Mouse (Mus musculus) left cerebral cortex, adult 11 months (tissue): ENCODE measurements around the gene Slc12a9.
A peak's percentile ranks its signal among the peaks of the same experiment; 100 is the strongest.

Source experiments
- DNase-seq: peaks from one replicate; pipeline ENCODE4 v3.0.0; 2022; ENCODE audit warnings: low spot score

Gene Slc12a9

DNA sequence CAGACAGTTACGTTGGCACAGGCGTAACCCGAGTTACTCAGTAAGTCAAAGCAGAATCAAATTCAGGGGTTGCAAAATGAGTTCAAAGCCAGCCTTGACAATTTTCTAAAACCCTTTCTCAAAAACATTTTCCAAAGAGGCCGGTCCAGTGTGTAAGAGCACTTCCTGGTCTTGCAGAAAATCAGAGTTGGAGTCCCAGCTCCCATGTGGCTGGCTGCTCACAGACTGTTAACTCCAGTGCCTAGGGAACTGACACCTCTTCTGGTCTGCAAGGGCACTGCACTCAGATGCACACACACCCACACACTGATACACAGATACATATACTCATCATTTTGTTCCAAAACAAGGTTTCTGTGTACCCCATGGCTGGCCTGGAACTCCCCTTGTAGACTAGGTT lies 25.0 kb downstream of the Slc12a9 start:
- DNase-seq = no peak

- DNase-seq = peak; percentile 86
Observed at GRCm38 (mm10) chr5:137307071-137307912, 26.1 kb downstream of the Slc12a9 start, which contains the start of gene Srrt. TSS of gene Srrt (minus strand) at chr5:137307674.

- no peak for DNase-seq
Observed at GRCm38 (mm10) chr5:137306439-137307005, 26.9 kb downstream of the Slc12a9 start.

DNA sequence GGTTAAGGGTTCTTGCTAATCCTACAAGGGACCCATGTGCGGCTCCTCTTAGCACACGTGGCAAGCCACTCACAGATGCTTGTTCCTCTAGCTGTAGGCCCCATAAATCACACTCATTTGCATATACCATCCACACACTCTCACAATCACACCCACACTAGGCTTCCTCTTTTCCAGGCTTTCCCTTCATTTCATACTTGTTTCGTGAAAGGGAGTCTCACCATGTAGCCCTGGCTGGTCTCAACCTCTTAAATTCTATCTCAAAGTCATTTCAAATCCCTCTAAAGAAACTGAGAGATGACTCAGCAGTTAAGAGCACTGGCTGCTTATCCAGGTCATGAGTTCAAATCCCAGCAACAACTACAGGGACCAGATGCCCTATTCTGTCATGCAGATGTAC lies 27.6 kb downstream of the Slc12a9 start:
- no peak for DNase-seq

DNA sequence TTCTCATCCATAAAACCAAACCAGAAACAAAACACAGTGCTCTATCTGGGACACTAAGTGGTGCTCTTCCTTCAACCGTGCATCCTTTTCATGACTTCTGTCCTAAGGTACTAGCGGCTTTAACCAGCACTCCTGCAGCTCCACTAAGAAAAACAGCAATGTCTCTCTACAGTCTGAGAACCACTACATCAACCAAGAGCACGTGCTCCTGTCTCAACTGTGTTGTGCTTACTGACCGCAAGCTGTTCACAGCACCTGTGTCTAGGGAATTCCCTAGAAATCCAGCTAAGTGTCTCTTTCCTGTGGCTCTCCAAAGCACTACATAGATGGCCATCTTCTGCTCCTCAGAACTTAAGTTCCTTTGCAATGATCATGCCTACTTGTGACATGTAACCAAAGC lies 28.6 kb downstream of the Slc12a9 start:
- no peak for DNase-seq

DNA sequence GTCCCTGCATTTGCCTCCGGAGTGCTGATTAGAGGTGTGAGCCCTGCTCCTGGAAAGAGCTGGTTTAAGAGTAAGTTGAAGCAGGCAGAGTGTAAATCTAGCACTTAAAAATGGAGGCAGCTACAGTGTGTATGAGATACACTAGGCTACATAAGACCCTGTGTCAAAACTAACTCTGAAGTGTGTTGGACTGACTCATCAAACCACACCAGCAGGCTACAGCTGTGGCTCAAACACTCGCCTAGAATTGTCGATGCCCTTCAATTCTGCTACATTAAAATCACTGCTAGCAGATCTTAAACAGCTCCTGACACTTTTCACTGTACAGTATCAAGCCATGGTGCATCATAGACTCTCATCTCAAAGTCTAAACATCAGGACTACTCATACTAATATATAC lies 29.2 kb downstream of the Slc12a9 start:
- DNase-seq = no peak

DNA sequence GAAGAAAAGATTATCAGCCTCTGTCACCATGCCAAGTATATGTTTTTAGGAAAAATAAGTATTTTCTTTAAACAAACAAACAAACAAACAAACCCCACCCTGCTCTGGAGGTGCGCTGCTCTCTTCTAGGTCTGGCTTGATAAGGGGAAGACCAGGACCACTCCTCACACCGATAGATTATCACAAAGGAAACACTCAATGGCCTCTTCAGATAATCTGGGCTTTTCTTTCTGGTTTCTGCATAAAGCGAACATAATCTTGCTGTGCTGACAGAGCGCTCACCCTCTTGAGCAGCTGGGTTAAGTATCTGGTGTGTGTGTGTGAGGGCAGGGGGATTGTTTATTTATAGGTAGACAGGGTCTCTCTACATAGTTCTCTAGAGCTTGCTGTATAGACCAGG lies 29.8 kb downstream of the Slc12a9 start:
- no peak for DNase-seq

- DNase-seq = no peak
Observed at GRCm38 (mm10) chr5:137301253-137301652, 32.1 kb downstream of the Slc12a9 start.

GRCm38 (mm10) chr5:137299240-137299639 lies 34.2 kb downstream of the Slc12a9 start:
- no peak for DNase-seq

GRCm38 (mm10) chr5:137297126-137297525 lies 36.3 kb downstream of the Slc12a9 start:
- DNase-seq = no peak

DNA sequence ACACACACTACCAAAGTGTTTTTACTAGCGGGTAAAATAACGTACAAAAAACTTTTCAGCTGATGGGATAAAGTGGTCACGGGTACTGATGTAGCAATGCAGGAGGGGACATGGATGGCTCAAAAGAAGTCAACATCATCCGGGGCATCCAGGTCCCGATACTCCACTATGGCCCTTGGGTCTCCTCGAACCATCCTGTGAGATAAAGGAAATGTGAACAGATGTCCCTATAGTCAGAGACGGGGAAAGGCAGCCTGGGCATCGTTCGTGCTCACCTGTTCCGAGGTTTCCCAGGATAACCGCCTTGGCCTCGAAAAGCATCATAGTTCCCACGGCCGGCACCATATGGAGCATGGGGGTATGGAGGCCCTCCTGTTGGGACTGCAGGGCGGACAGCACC lies 37.7 kb downstream of the Slc12a9 start:
- no peak for DNase-seq

GRCm38 (mm10) chr5:137295296-137295695 lies 38.1 kb downstream of the Slc12a9 start:
- no peak for DNase-seq

DNA sequence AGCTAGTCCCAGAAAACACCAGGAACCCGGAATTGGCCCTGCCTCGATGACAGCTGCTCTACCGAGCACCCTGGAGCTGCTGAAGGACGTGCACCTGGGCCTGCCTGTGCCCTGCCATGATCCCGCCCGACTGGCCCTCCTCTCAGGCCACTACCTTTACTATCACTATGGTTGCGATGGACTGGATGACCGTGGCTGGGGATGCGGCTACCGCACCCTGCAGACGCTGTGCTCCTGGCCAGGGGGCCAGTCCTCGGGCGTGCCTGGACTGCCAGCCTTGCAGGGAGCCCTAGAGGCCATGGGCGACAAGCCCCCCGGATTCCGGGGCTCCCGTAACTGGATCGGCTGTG lies 38.7 kb downstream of the Slc12a9 start:
- no peak for DNase-seq

DNA sequence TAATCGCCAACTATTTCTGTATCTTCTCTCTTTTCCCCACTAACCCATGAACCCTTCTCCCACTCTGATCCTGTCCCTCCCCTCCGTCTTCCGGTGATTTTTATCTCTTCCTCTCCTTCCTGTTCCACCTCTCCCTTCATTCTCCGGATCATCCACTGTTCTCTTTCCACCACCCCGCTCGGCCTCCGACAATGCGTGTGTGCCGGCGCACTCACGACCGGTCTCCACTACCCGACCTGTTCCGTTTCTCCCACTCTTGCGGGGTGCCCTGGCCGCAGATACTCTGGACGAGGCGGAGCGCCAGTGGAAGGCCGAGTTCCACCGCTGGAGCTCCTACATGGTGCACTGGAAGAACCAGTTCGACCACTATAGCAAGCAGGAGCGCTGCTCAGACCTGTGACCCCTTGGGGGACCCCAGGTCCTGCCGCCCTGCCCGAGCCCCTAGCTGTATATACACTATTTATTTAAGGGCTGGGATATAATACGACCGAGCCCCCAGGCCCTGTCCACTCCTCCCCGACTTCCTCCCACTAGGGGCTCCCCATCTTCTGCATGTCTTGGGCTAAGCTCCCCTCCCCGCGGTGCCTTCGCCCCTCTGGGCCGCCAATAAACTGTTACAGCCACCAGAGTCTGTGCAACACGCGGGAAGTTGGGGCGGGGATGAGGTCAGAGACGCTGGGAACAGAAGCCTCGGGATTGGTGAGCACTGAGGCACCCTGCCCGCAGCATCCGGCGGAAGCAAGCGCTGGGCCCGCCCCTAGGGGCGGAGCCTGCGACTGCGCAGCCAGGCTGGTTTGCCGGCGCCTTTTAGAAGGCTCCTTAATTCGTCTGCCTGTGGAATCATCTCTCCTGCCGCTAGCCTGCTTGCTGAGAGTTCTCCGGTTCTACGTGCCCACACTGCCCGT lies 39.3 kb downstream of the Slc12a9 start, which contains the start of gene Ufsp1:
Ufsp1 (plus strand) TSS at position 791 of the 905 bp plus-strand sequence.
- peak; percentile 92 for DNase-seq

DNA sequence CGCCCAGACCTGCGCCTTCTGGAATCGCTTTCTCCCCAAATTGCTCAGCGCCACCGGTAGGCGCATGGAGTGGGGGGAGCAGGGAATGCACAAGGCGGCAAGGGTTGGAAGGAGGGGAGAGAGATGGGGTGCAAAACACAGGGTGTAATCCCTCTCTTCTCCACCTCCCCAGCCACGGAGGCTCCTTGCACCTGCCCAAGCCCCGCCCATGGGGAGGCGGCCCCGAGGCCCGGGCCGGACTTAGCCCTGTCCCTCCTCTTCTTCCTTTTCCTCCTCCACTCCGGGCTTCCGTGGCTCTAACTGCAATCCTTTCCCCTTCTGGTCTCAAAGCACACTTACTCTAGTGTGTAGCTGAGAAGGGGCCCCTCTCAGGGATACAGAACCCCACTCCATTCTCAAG lies 40.1 kb downstream of the Slc12a9 start:
- peak; percentile 48 for DNase-seq

- no peak for DNase-seq
Observed at GRCm38 (mm10) chr5:137291381-137291926, 41.9 kb downstream of the Slc12a9 start.

DNA sequence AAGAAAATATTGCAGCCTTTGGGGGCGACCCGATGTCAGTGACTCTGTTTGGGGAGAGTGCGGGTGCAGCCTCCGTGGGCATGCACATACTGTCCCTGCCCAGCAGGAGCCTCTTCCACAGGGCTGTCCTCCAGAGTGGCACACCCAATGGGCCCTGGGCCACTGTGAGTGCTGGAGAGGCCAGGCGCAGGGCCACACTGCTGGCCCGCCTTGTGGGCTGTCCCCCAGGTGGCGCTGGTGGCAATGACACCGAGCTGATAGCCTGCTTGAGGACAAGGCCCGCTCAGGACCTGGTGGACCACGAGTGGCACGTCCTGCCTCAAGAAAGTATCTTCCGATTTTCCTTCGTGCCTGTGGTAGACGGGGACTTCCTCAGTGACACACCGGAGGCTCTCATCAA lies 42.7 kb downstream of the Slc12a9 start:
- no peak for DNase-seq

- DNase-seq = no peak
Observed at GRCm38 (mm10) chr5:137289591-137290365, 43.6 kb downstream of the Slc12a9 start.

- no peak for DNase-seq
Observed at GRCm38 (mm10) chr5:137288999-137289470, 44.4 kb downstream of the Slc12a9 start.

DNA sequence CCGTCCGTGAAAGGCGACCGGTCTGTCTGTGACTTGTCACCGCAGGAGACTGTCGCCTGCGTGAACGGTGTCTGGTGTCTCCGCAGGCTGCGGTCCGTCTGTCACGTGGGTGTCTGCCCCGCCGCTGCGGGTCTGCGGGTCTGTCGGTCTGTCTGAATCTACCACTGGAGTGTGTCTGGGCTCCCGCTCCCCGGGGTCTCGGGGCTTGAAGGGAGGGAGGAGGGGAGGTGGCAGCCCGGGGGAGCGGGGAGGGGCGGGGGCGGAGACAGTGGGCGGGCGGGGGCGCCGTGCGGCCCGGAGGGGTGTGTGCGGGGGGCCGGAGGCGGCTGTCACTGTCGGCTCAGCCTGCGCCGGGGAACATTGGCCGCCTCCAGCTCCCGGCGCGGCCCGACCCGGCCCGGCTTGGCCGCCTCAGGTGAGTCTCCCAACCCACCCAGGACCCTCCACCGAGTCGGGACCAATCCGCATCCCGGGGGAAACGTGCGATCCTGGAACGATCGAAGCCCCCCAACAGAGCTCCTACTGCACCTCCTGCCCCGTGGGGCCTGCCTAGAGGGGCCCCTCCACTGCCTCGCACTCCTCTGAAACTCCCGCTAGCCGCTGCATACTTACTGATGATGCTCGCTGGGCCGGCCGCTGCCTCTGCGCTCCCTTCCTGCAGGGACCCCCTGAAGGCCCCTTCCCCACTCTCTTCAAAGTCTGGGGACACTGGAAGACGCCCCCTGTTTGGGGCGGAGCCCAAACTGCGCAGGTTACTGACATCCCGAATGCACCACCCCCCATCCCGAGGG lies 45.2 kb downstream of the Slc12a9 start:
- peak; percentile 57 for DNase-seq
